Mouse (Mus musculus) gastrocnemius, postnatal 36 days (tissue): ENCODE data around the gene Slc11a1. TPM values are rescaled to one million over a fixed set of nuclear protein-coding genes. Genes with fewer than 3 reads are reported as not detected.
"Not testable (repeated sequence)": the region's sequence is repeated elsewhere in the genome, so short reads cannot be mapped to it uniquely, and the experiment has no call there.

Experiments
- DNase-seq, 2 experiments: peaks; one replicate each; pipeline ENCODE4 v3.0.0; 2022
- intact Hi-C: fragments of 180-260 bp; cut with DNase I; formaldehyde crosslinking; loops from one replicate; pipeline ENCODE4 v1.15.1; 2025
- long read RNA-seq, 2 experiments: library from polyadenylated mRNA; stranded (forward); transcript quantifications; one replicate each; pipeline ENCODE4 v2.0.0; 2021
- total RNA-seq, 2 experiments: library from RNA; stranded (reverse); gene quantifications; 2 replicates each; pipeline ENCODE4 v1.2.3; 2021

Gene Slc11a1
- 1 to 10 TPM; 3.0 to 3.9 TPM for total RNA-seq
- long read RNA-seq, experiment 1, partial matches to known transcripts = 2 of 5 reads
- long read RNA-seq, experiment 1, other reads (novel, unspliced or antisense) = 3 of 5 reads
- long read RNA-seq, experiment 2, partial matches to known transcripts = 2 of 5 reads
- long read RNA-seq, experiment 2, other reads (novel, unspliced or antisense) = 3 of 5 reads

GRCm38 (mm10) chr1:74374980-74375379 lies at the start of gene Slc11a1:
TSS of gene Slc11a1 (plus strand) at chr1:74375195.
- intact Hi-C loops = no loop called here
- no peak for DNase-seq

GRCm38 (mm10) chr1:74326916-74327315 lies 48.1 kb upstream of the Slc11a1 start:
- intact Hi-C loops, DNase-seq: not testable (repeated sequence)

- no peak for DNase-seq
These were observed 45.0 kb upstream of the Slc11a1 start for GRCm38 (mm10) chr1:74329899-74330431.

GRCm38 (mm10) chr1:74331046-74331681 lies 43.8 kb upstream of the Slc11a1 start:
- intact Hi-C loops = no loop called here
- DNase-seq = no peak

More at GRCm38 (mm10) chr1:74329899-74330431, 45.0 kb upstream of the Slc11a1 start:
- intact Hi-C loops = no loop called here

- intact Hi-C loops = no loop called here
- DNase-seq = peak; percentile 91 to 92
These were observed 42.7 kb upstream of the Slc11a1 start for GRCm38 (mm10) chr1:74332241-74332763.

GRCm38 (mm10) chr1:74332930-74333329 lies 42.1 kb upstream of the Slc11a1 start:
- DNase-seq = no peak
- intact Hi-C loops = no loop called here

GRCm38 (mm10) chr1:74334607-74335006 lies 40.4 kb upstream of the Slc11a1 start:
- intact Hi-C loops = no loop called here

GRCm38 (mm10) chr1:74335033-74335432 lies 40.0 kb upstream of the Slc11a1 start:
- intact Hi-C loops = no loop called here
- no peak for DNase-seq

More at GRCm38 (mm10) chr1:74334607-74335006, 40.4 kb upstream of the Slc11a1 start:
- DNase-seq = no peak

- intact Hi-C loops = no loop called here
- DNase-seq = peak in 1 of 2 experiments; percentile 35
These were observed 39.4 kb upstream of the Slc11a1 start for GRCm38 (mm10) chr1:74335436-74336170.

- intact Hi-C loops = no loop called here
- no peak for DNase-seq
These were observed 37.7 kb upstream of the Slc11a1 start for GRCm38 (mm10) chr1:74337241-74337771.

GRCm38 (mm10) chr1:74338013-74338412 lies 37.0 kb upstream of the Slc11a1 start:
- intact Hi-C loops = no loop called here
- DNase-seq = no peak

GRCm38 (mm10) chr1:74338626-74339025 lies 36.4 kb upstream of the Slc11a1 start:
- intact Hi-C loops = no loop called here
- DNase-seq = no peak

- intact Hi-C loops = no loop called here
- DNase-seq = no peak
These were observed 35.1 kb upstream of the Slc11a1 start for GRCm38 (mm10) chr1:74339917-74340316.

GRCm38 (mm10) chr1:74340361-74340764 lies 34.6 kb upstream of the Slc11a1 start:
- intact Hi-C loops = no loop called here
- peak; percentile 60 to 69 for DNase-seq

- DNase-seq, intact Hi-C loops: not testable (repeated sequence)
These were observed 34.0 kb upstream of the Slc11a1 start for GRCm38 (mm10) chr1:74340992-74341391.

GRCm38 (mm10) chr1:74341898-74342297 lies 33.1 kb upstream of the Slc11a1 start:
- DNase-seq = no peak
- intact Hi-C loops = no loop called here

GRCm38 (mm10) chr1:74342308-74342707 lies 32.7 kb upstream of the Slc11a1 start:
- intact Hi-C loops = no loop called here
- DNase-seq = no peak

- intact Hi-C loops = no loop called here
- no peak for DNase-seq
These were observed 31.8 kb upstream of the Slc11a1 start for GRCm38 (mm10) chr1:74343161-74343560.

GRCm38 (mm10) chr1:74344163-74344916 lies 30.7 kb upstream of the Slc11a1 start:
- DNase-seq = no peak

GRCm38 (mm10) chr1:74351185-74351769 lies 23.7 kb upstream of the Slc11a1 start:
- intact Hi-C loops = no loop called here
- no peak for DNase-seq

More at GRCm38 (mm10) chr1:74344163-74344916, 30.7 kb upstream of the Slc11a1 start:
- intact Hi-C loops = no loop called here
